Mouse (Mus musculus) limb, embryonic 11.5 days (tissue): ENCODE data around the gene Lin7a. TPM values are rescaled to one million over a fixed set of nuclear protein-coding genes. Genes with fewer than 3 reads are reported as not detected.

Experiments used
- ATAC-seq: fragments of 200-750 bp; cut with Nextera tagmentation; 2 replicates; pipeline ENCODE4 v1.8.0; 2017; ENCODE audit warnings: low read depth; ENCODE audit not compliant: insufficient number of reproducible peaks, low FRiP score, low TSS enrichment
- DNase-seq: peaks from one replicate; pipeline ENCODE4 v3.0.0-alpha.2; 2015; ENCODE audit warnings: low spot score
- H3K27ac ChIP-seq: fragments of 300-500 bp; sonication (generic); replicated peaks from 2 replicates; pipeline ENCODE4 v1.5.1; 2014; ENCODE audit warnings: low read depth, mild to moderate bottlenecking, low read length
- H3K27me3 ChIP-seq: fragments of 300-500 bp; sonication (generic); 2 replicates; pipeline ENCODE4 v1.6.1; 2014; ENCODE audit warnings: mild to moderate bottlenecking, low read length, mixed read lengths; ENCODE audit not compliant: control insufficient read depth, insufficient read depth
- H3K36me3 ChIP-seq: fragments of 300-500 bp; sonication (generic); 2 replicates; pipeline ENCODE4 v1.6.1; 2014; ENCODE audit warnings: mild to moderate bottlenecking, low read length, moderate library complexity, mixed read lengths; ENCODE audit not compliant: control insufficient read depth, insufficient read depth
- H3K4me1 ChIP-seq: fragments of 300-500 bp; sonication (generic); 2 replicates; pipeline ENCODE4 v1.6.1; 2014; ENCODE audit warnings: low read length, mixed read lengths; ENCODE audit not compliant: control insufficient read depth, insufficient read depth
- H3K4me2 ChIP-seq: fragments of 300-500 bp; sonication (generic); 2 replicates; pipeline ENCODE4 v1.6.1; 2014; ENCODE audit warnings: low read depth, mild to moderate bottlenecking, moderate library complexity; ENCODE audit not compliant: severe bottlenecking
- H3K4me3 ChIP-seq: fragments of 300-500 bp; sonication (generic); 2 replicates; pipeline ENCODE4 v1.5.1; 2014; ENCODE audit warnings: low read depth, low read length
- H3K9ac ChIP-seq: fragments of 300-500 bp; sonication (generic); 2 replicates; pipeline ENCODE4 v1.6.1; 2014; ENCODE audit warnings: mild to moderate bottlenecking, low read length
- H3K9me3 ChIP-seq: fragments of 300-500 bp; sonication (generic); 2 replicates; pipeline ENCODE4 v1.6.1; 2016; ENCODE audit warnings: low read length; ENCODE audit not compliant: control insufficient read depth
- WGBS: fragments of 180-500 bp; shearing (Covaris S2); extraction: QIAGEN DNeasy Blood & Tissue Kit; methylation state at CpG from one replicate; pipeline ENCODE4 v1.1.7; 2014; 5-methylcytosine and 5-hydroxymethylcytosine counted together
- polyA plus RNA-seq: library from polyadenylated mRNA; unstranded; fragments of >200 nt; fragmentation: Nextera tagmentation; extraction: Ambion mirVana; gene quantifications from 2 replicates; pipeline ENCODE4 v1.2.1, GENCODE M21; 2014

Lin7a gene
- polyA plus RNA-seq, 1 experiment from 2014 or later = 1.8 TPM

DNA sequence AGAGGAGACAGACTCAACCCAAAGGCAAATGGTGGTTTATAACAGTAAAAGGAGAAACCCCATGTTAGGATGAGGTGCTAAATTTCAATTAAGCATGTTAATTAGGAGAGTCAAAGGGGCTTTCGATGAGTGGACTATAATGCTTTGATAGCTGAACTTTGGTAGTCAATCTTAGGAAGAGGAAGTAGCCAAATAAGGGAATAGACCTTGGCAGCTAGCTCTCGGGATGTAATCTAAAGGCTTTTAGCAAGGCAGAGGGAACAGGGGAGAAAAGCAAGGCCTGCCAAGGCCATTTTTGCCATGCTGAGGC is 26.0 kb upstream of the Lin7a start:
- Histone ChIP-seq H3K9me3 (no peaks in the 10 kb centered on the region), H3K27me3 (no peaks in the 10 kb centered on the region), H3K4me2 (no peak overlapping the region), H3K4me1 (no peaks in the 10 kb centered on the region), H3K9ac (no peak overlapping the region), H3K27ac (no peak overlapping the region), H3K36me3 (no peaks in the 10 kb centered on the region), H3K4me3 (no peak overlapping the region)
- WGBS = 34% methylated on average over 2 of the region's 2 CpGs
- no peak for ATAC-seq
- no peak for DNase-seq

DNA sequence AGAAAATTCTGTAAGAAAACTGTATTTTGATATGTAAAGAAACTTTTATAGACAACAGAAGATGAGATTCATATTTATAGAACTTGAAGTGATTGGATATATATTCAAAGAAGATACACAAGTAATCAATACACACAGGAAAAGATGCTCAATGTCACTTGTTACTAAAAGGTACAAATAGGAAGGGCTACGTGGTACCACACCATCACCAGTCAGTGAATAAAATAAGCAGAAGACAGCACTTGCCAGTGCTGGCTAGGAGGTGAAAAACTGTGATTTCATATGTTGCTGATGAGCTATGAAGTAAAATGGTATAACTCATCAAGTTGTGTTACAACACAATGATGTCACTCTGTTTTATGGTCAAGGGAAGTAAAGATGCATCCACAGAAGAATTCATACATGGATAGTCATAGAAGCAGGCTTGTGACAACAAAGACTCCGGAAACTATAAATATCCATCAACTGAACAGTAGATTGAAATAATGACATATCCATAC is 25.5 kb upstream of the Lin7a start:
- no peak for DNase-seq
- H3K4me2 ChIP-seq = no peak overlapping the region
- H3K4me3 ChIP-seq = no peak overlapping the region
- H3K27ac ChIP-seq = no peak overlapping the region
- H3K9me3 ChIP-seq = no peaks in the 10 kb centered on the region
- no peaks in the 10 kb centered on the region for H3K4me1 ChIP-seq
- no peaks in the 10 kb centered on the region for H3K36me3 ChIP-seq
- no peak for ATAC-seq
- no peaks in the 10 kb centered on the region for H3K27me3 ChIP-seq
- no peak overlapping the region for H3K9ac ChIP-seq
- 94% methylated on average over 2 of the region's 2 CpGs for WGBS

DNA sequence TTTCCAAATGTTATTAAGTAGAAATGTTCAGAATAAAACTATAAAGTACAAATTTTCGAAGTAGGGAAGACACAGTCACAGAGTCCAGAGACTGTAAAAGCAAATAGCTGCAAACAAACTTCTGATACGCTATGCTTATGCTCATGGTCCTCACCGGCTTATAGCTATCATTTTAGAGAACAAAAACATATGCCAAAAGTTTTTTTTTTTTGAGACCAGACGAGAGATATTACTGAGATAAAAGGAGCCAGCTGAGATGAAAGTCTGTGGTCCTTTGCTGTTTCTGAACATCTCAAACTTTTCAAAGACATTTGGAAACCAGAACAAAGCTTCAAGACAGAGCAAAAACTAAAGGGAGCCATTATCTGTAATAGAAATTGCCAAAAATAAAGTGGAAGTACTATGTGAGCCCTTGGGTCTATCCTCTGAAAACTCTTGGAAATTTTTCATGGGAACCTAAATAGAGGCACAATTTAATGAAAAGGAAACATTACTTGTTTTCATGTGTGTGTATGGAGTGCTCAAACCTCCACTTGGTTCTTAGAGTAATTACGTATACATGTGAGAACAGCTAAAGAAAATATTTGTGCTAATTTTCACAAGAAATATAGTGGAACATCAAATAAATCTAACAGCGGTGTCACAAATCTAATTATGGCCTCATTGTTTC is 24.4 kb upstream of the Lin7a start:
- Histone ChIP-seq H3K36me3 (no peaks in the 10 kb centered on the region), H3K27ac (no peak overlapping the region), H3K4me3 (no peak overlapping the region), H3K4me2 (no peak overlapping the region), H3K4me1 (no peaks in the 10 kb centered on the region), H3K27me3 (no peaks in the 10 kb centered on the region), H3K9me3 (no peaks in the 10 kb centered on the region), H3K9ac (no peak overlapping the region)
- DNase-seq (no peak), ATAC-seq (no peak)
- WGBS = 86% methylated on average over 6 of the region's 6 CpGs

DNA sequence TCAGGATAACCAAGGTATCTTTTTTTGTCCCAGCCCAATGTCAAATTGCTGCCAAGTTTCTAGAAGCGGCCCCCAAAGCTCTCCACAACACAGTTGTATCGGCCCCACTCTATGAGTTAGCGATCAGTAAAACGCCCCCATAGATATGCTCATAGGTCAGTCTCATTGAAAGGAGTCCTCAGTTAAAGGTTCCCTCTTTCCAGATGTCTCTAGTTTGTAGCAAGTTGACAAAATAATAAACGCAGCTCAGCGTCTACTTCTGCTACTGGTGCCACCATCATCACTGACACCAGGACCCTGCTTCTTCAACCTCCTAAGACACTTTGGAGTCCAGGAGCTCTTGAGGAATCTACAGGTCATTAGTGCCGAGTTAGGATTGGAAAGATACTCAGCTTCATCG is 23.0 kb upstream of the Lin7a start:
- Histone ChIP-seq H3K4me2 (no peak overlapping the region), H3K9ac (no peak overlapping the region), H3K27me3 (no peaks in the 10 kb centered on the region), H3K36me3 (no peaks in the 10 kb centered on the region), H3K9me3 (no peaks in the 10 kb centered on the region), H3K4me3 (no peak overlapping the region), H3K4me1 (no peaks in the 10 kb centered on the region), H3K27ac (no peak overlapping the region)
- DNase-seq (no peak), ATAC-seq (no peak)
- 92% methylated on average over 8 of the region's 8 CpGs for WGBS

DNA sequence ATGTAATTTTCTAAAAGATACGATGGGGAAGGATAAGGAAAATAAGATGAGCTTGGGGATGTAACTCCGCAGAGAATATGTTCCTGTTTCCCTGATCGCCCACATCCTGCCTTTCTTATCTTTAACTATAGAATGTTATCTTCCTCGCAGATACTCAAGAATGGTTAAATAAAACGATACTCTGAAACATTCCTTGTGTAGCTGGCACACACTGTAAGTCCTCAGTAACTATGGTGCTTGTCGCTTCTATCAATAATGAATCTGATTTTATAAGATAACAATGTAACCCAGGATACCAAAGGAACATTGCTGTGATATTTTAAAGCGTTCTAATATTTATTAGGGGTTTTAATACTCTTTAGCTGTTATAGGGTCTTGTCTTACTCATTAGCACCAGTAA is 22.4 kb upstream of the Lin7a start:
- Histone ChIP-seq H3K9ac (no peak overlapping the region), H3K36me3 (no peaks in the 10 kb centered on the region), H3K4me3 (no peak overlapping the region), H3K9me3 (no peaks in the 10 kb centered on the region), H3K4me1 (no peaks in the 10 kb centered on the region), H3K27ac (no peak overlapping the region), H3K27me3 (no peaks in the 10 kb centered on the region), H3K4me2 (no peak overlapping the region)
- ATAC-seq (no peak), DNase-seq (no peak)
- WGBS = 91% methylated on average over 7 of the region's 7 CpGs

DNA sequence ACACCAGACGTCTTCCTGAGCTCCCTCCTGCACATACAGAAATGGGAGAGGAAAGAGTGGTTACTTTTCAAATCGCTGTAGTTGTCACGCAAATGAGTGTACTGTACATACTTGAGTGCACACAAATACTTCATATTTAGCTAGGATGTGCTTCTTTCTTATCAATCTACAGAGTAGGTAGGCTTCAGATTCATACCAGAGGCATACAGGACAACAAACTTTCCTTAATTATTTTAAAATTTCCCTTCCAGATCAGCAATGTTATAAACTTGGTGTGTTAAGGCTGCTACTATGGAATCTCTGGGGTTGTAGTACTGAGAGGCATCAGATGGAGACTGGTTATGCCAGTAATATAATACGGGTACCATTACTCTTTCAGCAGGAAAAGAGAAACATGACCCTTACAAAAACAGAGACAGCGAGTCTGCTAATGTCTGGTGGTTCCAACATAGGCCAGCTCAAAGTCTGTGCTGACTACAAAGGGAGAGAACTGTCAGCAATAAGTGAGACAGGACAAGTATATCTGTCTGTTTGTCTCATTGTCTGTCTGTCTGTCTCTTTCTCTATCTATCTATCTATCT is 21.8 kb upstream of the Lin7a start:
- Histone ChIP-seq H3K27me3 (no peaks in the 10 kb centered on the region), H3K36me3 (no peaks in the 10 kb centered on the region), H3K4me3 (no peak overlapping the region), H3K4me1 (no peaks in the 10 kb centered on the region), H3K9ac (no peak overlapping the region), H3K9me3 (no peaks in the 10 kb centered on the region), H3K4me2 (no peak overlapping the region), H3K27ac (no peak overlapping the region)
- no peak for DNase-seq
- 70% methylated on average over 5 of the region's 5 CpGs for WGBS
- no peak for ATAC-seq

DNA sequence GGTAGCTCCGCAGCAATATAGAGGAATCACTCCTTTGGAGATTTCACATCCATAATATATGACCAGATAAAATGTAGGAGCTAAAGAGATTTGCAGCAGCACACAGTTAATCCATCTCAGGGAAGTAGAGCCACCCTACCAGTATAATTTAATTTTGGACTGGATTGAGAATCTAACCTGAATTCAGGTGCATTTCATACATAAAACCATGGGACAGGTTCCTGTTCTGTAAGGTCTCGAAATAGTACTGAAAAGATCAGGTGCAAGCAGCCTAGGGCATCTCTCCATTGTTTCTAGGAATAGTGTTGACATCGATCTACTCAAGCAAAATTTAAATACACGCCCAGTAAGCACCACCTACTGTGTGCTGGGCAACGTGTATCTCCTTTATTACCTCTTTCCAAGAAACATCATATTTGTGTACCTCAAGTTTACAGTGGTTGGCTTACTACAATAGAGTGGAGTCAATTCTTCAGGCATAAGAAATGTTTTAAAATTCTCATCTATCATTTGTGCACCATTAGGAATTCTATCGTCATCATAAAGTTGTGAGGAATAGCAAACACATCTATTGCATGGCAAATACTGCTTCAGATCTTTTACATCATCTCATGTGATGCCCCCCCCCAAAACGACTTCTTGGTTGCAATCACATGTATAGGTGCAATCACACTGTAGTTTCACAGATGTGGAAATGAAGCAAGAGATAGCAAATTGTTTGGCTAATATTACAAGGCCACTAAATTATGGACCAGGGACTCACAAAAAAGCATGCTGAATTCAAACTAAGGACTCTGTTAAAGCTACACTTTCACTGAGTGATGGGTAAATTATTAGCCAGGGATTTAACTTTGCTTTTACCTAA is 20.9 kb upstream of the Lin7a start:
- Histone ChIP-seq H3K9ac (no peak overlapping the region), H3K27ac (no peak overlapping the region), H3K27me3 (no peaks in the 10 kb centered on the region), H3K4me1 (no peaks in the 10 kb centered on the region), H3K36me3 (no peaks in the 10 kb centered on the region), H3K4me3 (no peak overlapping the region), H3K9me3 (no peaks in the 10 kb centered on the region), H3K4me2 (no peak overlapping the region)
- ATAC-seq = no peak
- 84% methylated on average over 7 of the region's 7 CpGs for WGBS
- no peak for DNase-seq

DNA sequence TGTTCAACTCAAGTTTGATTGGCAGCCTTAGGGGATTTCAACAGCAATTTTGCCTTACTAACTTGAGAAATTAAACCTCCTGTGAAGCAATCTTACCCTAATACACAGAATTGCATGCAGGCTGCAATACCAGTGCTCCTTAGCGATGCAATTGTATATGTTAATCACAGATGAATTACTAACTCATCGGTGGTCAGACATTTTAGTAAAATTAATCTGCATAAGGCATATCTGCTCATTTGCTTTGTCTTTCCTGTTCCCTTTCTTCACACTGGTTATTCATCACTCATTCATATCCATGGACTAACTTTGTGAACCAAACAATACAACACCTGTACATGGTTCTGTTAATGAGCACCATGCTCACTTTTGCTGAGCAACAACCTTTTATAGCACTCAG is 20.2 kb upstream of the Lin7a start:
- H3K27ac ChIP-seq = no peak overlapping the region
- no peak overlapping the region for H3K4me3 ChIP-seq
- no peaks in the 10 kb centered on the region for H3K27me3 ChIP-seq
- no peaks in the 10 kb centered on the region for H3K36me3 ChIP-seq
- no peaks in the 10 kb centered on the region for H3K9me3 ChIP-seq
- WGBS = 71% methylated on average over 2 of the region's 2 CpGs
- DNase-seq = no peak
- no peak for ATAC-seq
- no peaks in the 10 kb centered on the region for H3K4me1 ChIP-seq
- H3K4me2 ChIP-seq = no peak overlapping the region
- no peak overlapping the region for H3K9ac ChIP-seq
